Mouse (Mus musculus) stomach, embryonic 14.5 days (tissue): ENCODE measurements around the gene Gm47841. TPM values are rescaled to one million over a fixed set of nuclear protein-coding genes. Genes with fewer than 3 reads are reported as not detected.

Experiments used
- ATAC-seq: fragments of 200-750 bp; cut with Nextera tagmentation; 2 replicates; pipeline ENCODE4 v1.8.0; 2017; ENCODE audit warnings: low read depth, moderate TSS enrichment; ENCODE audit not compliant: insufficient number of reproducible peaks, insufficient read depth, low FRiP score
- H3K27ac ChIP-seq: fragments of 300-500 bp; sonication (generic); 2 replicates; pipeline ENCODE4 v1.5.1; 2014; ENCODE audit warnings: mild to moderate bottlenecking, low read length, moderate library complexity, mixed read lengths
- H3K27me3 ChIP-seq: fragments of 300-500 bp; sonication (generic); 2 replicates; pipeline ENCODE4 v1.6.1; 2014; ENCODE audit warnings: low read length, control low read depth, mixed read lengths; ENCODE audit not compliant: control insufficient read depth, insufficient read depth
- H3K36me3 ChIP-seq: fragments of 300-500 bp; sonication (generic); 2 replicates; pipeline ENCODE4 v1.6.1; 2014; ENCODE audit warnings: mild to moderate bottlenecking, control low read depth, low read length, moderate library complexity, mixed read lengths; ENCODE audit not compliant: control insufficient read depth, insufficient read depth
- H3K4me1 ChIP-seq: fragments of 300-500 bp; sonication (generic); 2 replicates; pipeline ENCODE4 v1.6.1; 2014; ENCODE audit warnings: low read length, control low read depth, mixed read lengths; ENCODE audit not compliant: control insufficient read depth, insufficient read depth
- H3K4me2 ChIP-seq: fragments of 300-500 bp; sonication (generic); replicated peaks from 2 replicates; pipeline ENCODE4 v1.6.1; 2014; ENCODE audit warnings: low read depth, low read length, control low read depth
- H3K4me3 ChIP-seq: fragments of 300-500 bp; sonication (generic); 2 replicates; pipeline ENCODE4 v1.5.1; 2014; ENCODE audit warnings: low read depth, low read length, control low read depth
- H3K9ac ChIP-seq: fragments of 300-500 bp; sonication (generic); replicated peaks from 2 replicates; pipeline ENCODE4 v1.6.1; 2014; ENCODE audit warnings: low read depth, mild to moderate bottlenecking, control low read depth, low read length, moderate library complexity, mixed read lengths
- H3K9me3 ChIP-seq: fragments of 300-500 bp; sonication (generic); 2 replicates; pipeline ENCODE4 v1.6.1; 2016; ENCODE audit warnings: low read depth, low read length, control low read depth; ENCODE audit not compliant: control insufficient read depth
- WGBS: fragments of 180-500 bp; shearing (Covaris S2); extraction: QIAGEN DNeasy Blood & Tissue Kit; methylation state at CpG from one replicate; pipeline ENCODE4 v1.1.7; 2014; 5-methylcytosine and 5-hydroxymethylcytosine counted together
- polyA plus RNA-seq: library from polyadenylated mRNA; unstranded; fragments of >200 nt; fragmentation: Nextera tagmentation; extraction: Ambion mirVana; gene quantifications from 2 replicates; pipeline ENCODE4 v1.2.1, GENCODE M21; 2014

Gm47841 gene
- polyA plus RNA-seq, 1 experiment from 2014 or later = not detected

DNA sequence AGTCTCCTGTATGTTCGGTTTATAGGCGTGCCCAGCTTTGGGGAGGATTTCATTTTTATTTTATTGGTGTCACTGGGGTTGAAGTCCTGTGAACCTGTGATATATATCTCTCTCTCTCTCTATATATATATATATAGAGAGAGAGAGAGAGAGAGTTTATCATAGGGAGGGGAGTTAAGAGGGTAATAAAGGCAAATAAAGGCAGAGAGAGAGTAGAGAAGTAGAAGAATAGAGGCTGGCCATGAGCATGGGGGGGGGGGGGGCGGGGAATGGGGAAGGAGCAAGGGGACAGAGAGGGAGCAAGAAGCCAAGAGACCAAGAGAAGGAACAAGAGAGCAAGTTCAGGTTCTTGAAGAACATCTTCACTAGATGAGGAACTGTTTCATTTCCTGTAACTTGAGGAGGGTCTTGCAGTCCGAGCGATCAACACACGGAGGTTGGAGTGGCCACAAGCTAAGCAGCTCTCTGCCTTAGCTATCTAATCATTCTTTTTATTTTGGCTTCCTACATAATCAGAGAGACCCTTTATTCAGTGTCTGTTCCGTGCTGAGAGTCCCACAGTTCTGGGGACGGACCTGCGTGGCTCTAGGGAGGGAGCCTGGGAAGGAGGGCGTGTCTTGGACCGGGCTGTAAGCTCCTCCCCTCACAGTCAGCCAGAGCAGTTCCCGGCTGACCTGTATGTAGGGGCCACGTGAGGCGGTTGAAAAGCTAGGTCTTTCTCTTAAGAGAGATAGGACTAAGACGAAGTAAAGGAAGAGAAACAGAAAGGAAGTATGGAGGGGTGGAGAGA is 40.8 kb downstream of the Gm47841 start:
- ATAC-seq = peak; percentile 87
- Histone ChIP-seq H3K9ac (no peak overlapping the region), H3K36me3 (no peaks in the 10 kb centered on the region), H3K9me3 (no peaks in the 10 kb centered on the region), H3K4me2 (peak overlapping the region; percentile 56), H3K4me3 (peak overlapping the region; percentile 35), H3K4me1 (peaks cover 3% of the 10 kb centered on the region; the same call in 1 of the 2 replicates), H3K27me3 (no peaks in the 10 kb centered on the region), H3K27ac (no peak overlapping the region)
- 12% methylated on average over 14 of the region's 15 CpGs for WGBS

- Histone ChIP-seq H3K4me1 (peaks cover 3% of the 10 kb centered on the region; the same call in 1 of the 2 replicates), H3K36me3 (no peaks in the 10 kb centered on the region), H3K27ac (no peak overlapping the region), H3K9me3 (no peaks in the 10 kb centered on the region), H3K27me3 (no peaks in the 10 kb centered on the region), H3K9ac (no peak overlapping the region), H3K4me3 (no peak overlapping the region), H3K4me2 (no peak overlapping the region)
- ATAC-seq = no peak
- WGBS = 86% methylated on average over 8 of the region's 8 CpGs
These were observed 41.5 kb downstream of the Gm47841 start for GRCm38 (mm10) chr15:101005717-101006116.

- Histone ChIP-seq H3K4me2 (no peak overlapping the region), H3K36me3 (no peaks in the 10 kb centered on the region), H3K9ac (no peak overlapping the region), H3K9me3 (no peaks in the 10 kb centered on the region), H3K4me1 (peaks cover 3% of the 10 kb centered on the region; the same call in 1 of the 2 replicates), H3K27me3 (no peaks in the 10 kb centered on the region), H3K27ac (no peak overlapping the region), H3K4me3 (no peak overlapping the region)
- ATAC-seq = no peak
- 53% methylated on average over 3 of the region's 3 CpGs for WGBS
These were observed 42.7 kb downstream of the Gm47841 start for GRCm38 (mm10) chr15:101004538-101004937.

- no peak overlapping the region for H3K9ac ChIP-seq
- H3K4me3 ChIP-seq = no peak overlapping the region
- no peaks in the 10 kb centered on the region for H3K9me3 ChIP-seq
- H3K36me3 ChIP-seq = no peaks in the 10 kb centered on the region
- ATAC-seq = no peak
- no peak overlapping the region for H3K4me2 ChIP-seq
- H3K27ac ChIP-seq = no peak overlapping the region
- 90% methylated on average over 3 of the region's 3 CpGs for WGBS
- H3K27me3 ChIP-seq = no peaks in the 10 kb centered on the region
- no peaks in the 10 kb centered on the region for H3K4me1 ChIP-seq
These were observed 44.7 kb downstream of the Gm47841 start for GRCm38 (mm10) chr15:101002466-101002865.

DNA sequence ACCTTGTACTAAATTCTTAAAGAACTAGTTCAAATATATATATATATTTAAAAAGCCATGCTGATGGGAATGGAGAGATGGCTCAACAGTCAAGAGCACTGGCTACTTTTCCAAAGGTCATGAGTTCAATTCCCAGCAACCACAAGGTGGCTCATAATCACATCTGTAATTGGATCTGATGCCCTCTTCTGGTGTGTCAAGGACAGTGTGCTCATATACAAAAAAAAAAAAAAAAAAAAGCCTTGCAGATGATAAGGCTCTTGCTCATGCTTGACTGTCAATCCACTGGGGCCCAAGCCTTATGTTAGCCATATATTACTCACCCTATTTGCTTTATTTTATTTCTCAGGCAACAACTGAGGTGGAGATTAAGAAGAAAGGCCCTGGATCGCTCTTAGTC is 45.5 kb downstream of the Gm47841 start:
- Histone ChIP-seq H3K4me3 (no peak overlapping the region), H3K4me1 (no peaks in the 10 kb centered on the region), H3K27me3 (no peaks in the 10 kb centered on the region), H3K4me2 (no peak overlapping the region), H3K9me3 (no peaks in the 10 kb centered on the region), H3K9ac (no peak overlapping the region), H3K36me3 (no peaks in the 10 kb centered on the region), H3K27ac (no peak overlapping the region)
- 68% methylated on average over 1 of the region's 1 CpGs for WGBS
- no peak for ATAC-seq

GRCm38 (mm10) chr15:100997090-100997489 is 50.1 kb downstream of the Gm47841 start:
- Histone ChIP-seq H3K4me1 (no peaks in the 10 kb centered on the region), H3K27ac (no peak overlapping the region), H3K9ac (no peak overlapping the region), H3K4me2 (no peak overlapping the region), H3K4me3 (no peak overlapping the region), H3K27me3 (no peaks in the 10 kb centered on the region), H3K9me3 (no peaks in the 10 kb centered on the region), H3K36me3 (no peaks in the 10 kb centered on the region)
- WGBS = 33% methylated on average over 4 of the region's 4 CpGs
- ATAC-seq = no peak

Other genes starting within 250 kb of the Gm47841 start
- gene Scn8a, start 177.5 kb downstream of the Gm47841 start, polyA plus RNA-seq = 3.6 and 5.7 TPM in 2 replicates
- gene Fignl2, start 31.2 kb upstream of the Gm47841 start, polyA plus RNA-seq = 0.38 and 0.41 TPM in 2 replicates
- gene Ankrd33, start 68.4 kb upstream of the Gm47841 start, polyA plus RNA-seq = not detected in 2 replicates
- gene Acvrl1, start 81.1 kb upstream of the Gm47841 start, polyA plus RNA-seq = 15.6 and 16.9 TPM in 2 replicates
- gene Acvr1b, start 126.7 kb upstream of the Gm47841 start, polyA plus RNA-seq = 11.5 and 14.5 TPM in 2 replicates
- 6.4 and 7.2 TPM in 2 replicates for gene Grasp, start 176.8 kb upstream of the Gm47841 start, polyA plus RNA-seq
- 10.1 and 12.1 TPM in 2 replicates for gene Nr4a1, start 206.9 kb upstream of the Gm47841 start, polyA plus RNA-seq
- 63.5 and 64.1 TPM in 2 replicates for gene Atg101, start 236.9 kb upstream of the Gm47841 start, polyA plus RNA-seq
- 20.1 and 25.0 TPM in 2 replicates for gene 6030408B16Rik, start 245.8 kb upstream of the Gm47841 start, polyA plus RNA-seq